Mouse (Mus musculus) c-Kit-negative CD71-positive TER-119-positive erythroid progenitor cells, embryonic 14.5 days (primary cell): ENCODE results near the gene Sppl2b.

Experiments used
- DNase-seq: peaks from one replicate; pipeline ENCODE4 v3.0.0-alpha.2; 2013; ENCODE audit warnings: low read depth, low spot score

Gene Sppl2b

GRCm38 (mm10) chr10:80897861-80898510 is 42.9 kb downstream of the Sppl2b start:
- no peak for DNase-seq

- no peak for DNase-seq
These were observed 44.0 kb downstream of the Sppl2b start for GRCm38 (mm10) chr10:80899074-80899473.

- no peak for DNase-seq
These were observed 44.7 kb downstream of the Sppl2b start for GRCm38 (mm10) chr10:80899591-80900317.

GRCm38 (mm10) chr10:80900318-80901247 is 45.5 kb downstream of the Sppl2b start, which contains the start of gene Timm13:
Timm13 (minus strand) TSS chr10:80900969.
- peak; percentile 96 for DNase-seq

GRCm38 (mm10) chr10:80901409-80902272 is 46.6 kb downstream of the Sppl2b start:
- DNase-seq: no peak

GRCm38 (mm10) chr10:80902273-80902940 is 47.3 kb downstream of the Sppl2b start:
- DNase-seq: no peak

DNA sequence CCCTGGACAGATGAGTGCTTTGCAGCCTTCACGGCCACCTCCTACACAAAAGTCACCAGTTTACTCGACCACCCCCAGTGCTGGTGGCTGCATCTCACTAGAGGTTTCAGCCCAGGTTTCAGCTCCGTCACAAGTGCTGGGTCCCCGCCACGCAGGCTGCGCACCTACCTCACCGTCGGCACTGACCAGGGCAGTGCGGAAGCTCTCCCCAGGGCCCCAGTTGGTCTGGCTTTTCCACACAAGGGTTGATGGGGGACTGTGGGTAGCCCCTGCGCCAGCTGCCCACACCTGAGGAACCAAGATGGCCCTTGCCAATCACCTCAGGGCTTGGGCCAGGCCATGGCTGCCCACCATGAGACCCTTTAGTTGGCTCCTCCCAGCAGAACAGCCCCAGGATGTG is 48.2 kb downstream of the Sppl2b start:
- no peak for DNase-seq

DNA sequence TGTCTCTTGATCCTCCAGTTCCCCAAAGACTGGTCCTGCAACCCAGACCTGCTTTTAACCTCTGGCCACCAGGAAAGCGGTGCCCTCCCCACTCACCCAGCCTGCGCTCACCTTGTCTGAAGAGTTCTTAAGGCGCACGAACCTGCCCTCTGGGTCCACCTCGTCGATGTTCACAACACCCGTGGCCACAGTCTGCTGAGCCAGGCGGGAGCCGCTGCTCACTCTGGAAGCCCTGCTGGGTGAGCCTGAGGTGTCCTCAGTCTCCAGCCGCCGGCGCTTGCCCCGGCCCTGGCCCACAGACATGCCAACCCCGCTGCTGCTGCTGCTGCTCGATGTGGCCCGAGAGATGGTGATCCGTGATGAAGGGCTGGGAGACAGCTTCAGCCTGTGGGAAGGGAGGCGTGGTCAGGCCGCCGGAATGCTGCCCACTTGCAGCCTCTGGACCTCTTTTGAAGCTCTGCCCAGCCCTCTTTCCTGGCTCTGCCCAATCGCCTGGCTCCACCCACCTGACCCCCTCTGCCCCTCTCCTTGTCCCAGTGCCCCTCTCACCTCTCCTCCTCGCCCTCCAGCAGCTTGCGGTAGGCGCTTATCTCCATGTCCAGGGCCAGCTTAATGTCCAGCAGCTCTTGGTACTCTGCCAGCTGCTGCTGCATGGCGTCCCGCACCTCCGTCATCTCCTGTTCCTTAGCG is 49.1 kb downstream of the Sppl2b start:
- no peak for DNase-seq

- DNase-seq: no peak
These were observed 49.6 kb downstream of the Sppl2b start for GRCm38 (mm10) chr10:80904709-80905108.

GRCm38 (mm10) chr10:80909375-80910162 is 54.5 kb downstream of the Sppl2b start:
- DNase-seq: no peak

DNA sequence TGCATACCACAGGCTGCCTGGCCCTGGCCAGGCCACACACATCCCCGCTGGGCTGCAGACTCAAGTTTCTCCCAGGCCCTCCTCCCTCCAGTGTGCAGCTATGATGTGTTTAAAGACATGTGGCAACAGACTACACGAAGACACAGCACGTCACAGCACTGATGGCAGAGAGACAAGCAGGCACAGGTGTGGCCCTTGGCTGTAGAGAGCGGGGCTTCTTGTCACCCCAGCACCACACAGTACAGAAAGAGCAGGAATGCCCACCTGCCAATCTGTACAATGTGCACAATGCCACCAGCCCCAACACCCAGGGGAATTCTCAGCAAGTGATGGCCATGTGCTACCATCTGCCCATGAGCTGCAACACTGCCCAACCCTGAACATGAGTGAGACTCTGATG is 56.3 kb downstream of the Sppl2b start:
- DNase-seq: no peak

GRCm38 (mm10) chr10:80911891-80912290 is 56.8 kb downstream of the Sppl2b start:
- DNase-seq: no peak

- no peak for DNase-seq
These were observed 58.4 kb downstream of the Sppl2b start for GRCm38 (mm10) chr10:80913364-80914011.

DNA sequence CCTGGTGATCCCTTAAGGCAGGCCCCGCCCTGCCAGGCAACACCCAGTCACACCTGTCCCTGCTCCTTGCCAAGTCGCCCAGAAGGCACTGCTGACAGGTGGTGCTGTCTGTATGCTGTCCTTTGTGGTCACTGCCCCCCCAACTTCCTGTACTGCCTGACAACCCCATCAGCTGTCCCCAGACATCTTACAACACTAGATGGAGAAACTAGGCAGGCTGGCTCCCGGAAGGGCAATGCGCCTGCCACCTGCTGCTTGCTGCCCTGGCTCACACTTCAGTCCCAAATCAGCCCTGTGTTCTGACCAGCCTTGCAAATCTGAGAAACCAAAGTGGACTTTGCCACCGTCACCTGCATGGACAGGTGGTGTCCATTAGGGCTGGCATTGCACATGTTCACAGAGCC is 59.2 kb downstream of the Sppl2b start:
- no peak for DNase-seq

GRCm38 (mm10) chr10:80915260-80915659 is 60.2 kb downstream of the Sppl2b start:
- DNase-seq: no peak

GRCm38 (mm10) chr10:80915736-80916135 is 60.7 kb downstream of the Sppl2b start:
- no peak for DNase-seq

DNA sequence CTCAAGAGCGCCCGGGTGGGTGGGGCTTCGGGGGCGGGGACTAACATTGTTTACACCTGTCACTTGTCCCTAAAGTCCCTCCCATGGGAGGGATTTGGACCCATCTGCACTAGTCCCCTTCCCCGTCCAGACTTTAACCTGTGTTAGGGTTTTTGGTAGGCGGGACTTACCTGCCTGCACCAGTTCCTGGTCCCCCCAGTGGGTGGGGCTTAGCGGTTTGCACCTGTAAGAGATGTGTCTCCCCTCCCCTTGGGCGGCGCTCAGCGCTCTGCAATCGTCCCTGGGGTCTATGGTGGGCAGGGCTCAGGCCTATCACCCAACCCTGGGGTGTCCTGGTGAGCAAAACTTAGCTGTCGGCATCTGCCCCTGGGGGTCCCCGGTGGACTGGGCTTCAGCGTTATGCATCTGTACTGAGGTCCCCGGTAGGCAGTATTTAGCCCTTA is 62.3 kb downstream of the Sppl2b start:
- no peak for DNase-seq

- no peak for DNase-seq
These were observed 62.8 kb downstream of the Sppl2b start, which contains the start of gene Lmnb2 for GRCm38 (mm10) chr10:80917779-80918434. Lmnb2 (minus strand) TSS chr10:80918245.
